Mouse (Mus musculus): ENCODE data around the gene Abi3.

DNA sequence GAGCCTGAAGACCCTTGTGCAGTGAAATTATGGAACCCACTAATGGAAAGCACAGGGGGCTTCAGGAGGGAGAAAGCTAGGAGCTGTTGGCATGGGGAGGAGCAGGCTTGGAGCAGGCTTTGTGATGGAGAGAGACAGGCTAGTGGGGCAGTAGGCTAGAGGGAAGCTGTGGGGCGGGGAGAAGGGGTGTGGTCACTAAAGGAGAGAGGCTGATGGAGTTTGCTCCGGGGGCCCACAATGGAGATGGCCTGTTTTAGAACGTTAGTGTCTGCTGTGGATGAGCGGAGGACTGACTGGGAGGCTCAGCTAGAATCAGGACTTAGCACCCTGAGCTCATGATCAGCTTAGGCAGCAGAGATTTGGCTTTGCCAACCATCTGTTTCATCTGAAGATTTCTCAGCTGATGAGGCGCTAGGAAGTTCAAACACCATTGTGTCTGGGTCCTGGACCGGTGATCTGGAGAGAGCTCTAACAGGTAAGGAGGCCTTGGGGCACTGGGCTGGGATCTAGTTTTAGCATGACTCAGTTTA is 1.2 kb upstream of the Abi3 start:
- TF ChIP-seq CTCF (conservative IDR thresholded peaks at IDR 0.05 in 1 of 2, IDR thresholded peaks at IDR 0.05 in 1 of 2; ENCODE audit: low read depth in 2 of 2, low read length in 2 of 2): no peak
- 0 out of 2 replicates have a peak, but pooled peaks have one; percentile 7 for TF ChIP-seq POLR2A (IDR thresholded peaks at IDR 0.05; ENCODE audit: low read depth, low read length)
- TF ChIP-seq POLR2AphosphoS2 (IDR thresholded peaks at IDR 0.05; ENCODE audit: low read depth, low read length): no peak
- no peak for TF ChIP-seq USF2 (conservative IDR thresholded peaks at IDR 0.05; ENCODE audit: low read depth, low read length)
- no peak for TF ChIP-seq SIN3A (IDR thresholded peaks at IDR 0.05; ENCODE audit: low read length)
- TF ChIP-seq KAT2A (IDR thresholded peaks at IDR 0.05; ENCODE audit: insufficient replicate concordance, low read length): no peak
- no peak for TF ChIP-seq ZC3H11A (IDR thresholded peaks at IDR 0.05; ENCODE audit: low read depth, low read length)
- TF ChIP-seq MEF2A (IDR thresholded peaks at IDR 0.05; ENCODE audit: borderline replicate concordance, low read depth, low read length): no peak
- TF ChIP-seq MAX (IDR thresholded peaks at IDR 0.05; ENCODE audit: low read length): no peak
- no peak for TF ChIP-seq ZKSCAN1 (IDR thresholded peaks at IDR 0.05; ENCODE audit: borderline replicate concordance, low read depth, low read length)
- TF ChIP-seq MAZ (IDR thresholded peaks at IDR 0.05; ENCODE audit: low read depth, low read length): no peak
- TF ChIP-seq HCFC1 (IDR thresholded peaks at IDR 0.05; ENCODE audit: low read depth, low read length): no peak
- TF ChIP-seq MYC (IDR thresholded peaks at IDR 0.05; ENCODE audit: low read depth, low read length): no peak
- TF ChIP-seq MXI1 (IDR thresholded peaks at IDR 0.05; ENCODE audit: low read depth, low read length): no peak

Data from CH12.LX (cell line).